Mouse (Mus musculus) lung, postnatal 0 days (tissue): ENCODE data around the gene Cth.

Experiments
- CTCF ChIP-seq: IDR thresholded peaks from 2 replicates; pipeline ENCODE4 v1.5.1; 2016; ENCODE audit warnings: antibody characterized with exemption, mild to moderate bottlenecking
- EP300 ChIP-seq: IDR thresholded peaks from 2 replicates; pipeline ENCODE4 v1.6.1; 2016; ENCODE audit warnings: antibody characterized with exemption, mild to moderate bottlenecking, control low read depth

GRCm38 (mm10) chr3:157934301-157934823 lies 9.5 kb upstream of the Cth start:
- TF ChIP-seq CTCF (no peak), EP300 (no peak)
